Mouse (Mus musculus): ENCODE results near the gene Brd7.

The Brd7 gene

DNA sequence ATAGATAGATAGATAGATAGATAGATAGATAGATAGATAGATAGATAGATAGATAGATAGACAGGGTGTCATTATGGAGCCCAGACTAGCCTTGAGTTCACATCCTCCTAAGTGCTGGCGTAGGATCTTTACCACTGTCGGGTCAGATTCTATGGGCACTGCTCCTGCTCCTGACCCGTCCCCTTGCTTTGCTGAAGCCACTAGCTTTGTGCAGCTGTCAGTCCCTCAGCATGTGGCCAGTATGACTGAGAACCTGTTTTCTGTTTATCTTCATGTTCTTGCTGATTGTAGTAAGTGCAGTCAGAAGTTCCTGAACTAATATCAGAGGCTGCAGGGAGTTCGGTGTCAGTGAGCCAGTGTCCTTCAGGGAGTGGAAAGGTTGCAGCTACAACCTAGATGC is 54.3 kb downstream of the Brd7 start:
- no peak for DNase-seq

- DNase-seq: no peak
Observed at GRCm38 (mm10) chr8:88306511-88306910, 55.5 kb downstream of the Brd7 start.

DNA sequence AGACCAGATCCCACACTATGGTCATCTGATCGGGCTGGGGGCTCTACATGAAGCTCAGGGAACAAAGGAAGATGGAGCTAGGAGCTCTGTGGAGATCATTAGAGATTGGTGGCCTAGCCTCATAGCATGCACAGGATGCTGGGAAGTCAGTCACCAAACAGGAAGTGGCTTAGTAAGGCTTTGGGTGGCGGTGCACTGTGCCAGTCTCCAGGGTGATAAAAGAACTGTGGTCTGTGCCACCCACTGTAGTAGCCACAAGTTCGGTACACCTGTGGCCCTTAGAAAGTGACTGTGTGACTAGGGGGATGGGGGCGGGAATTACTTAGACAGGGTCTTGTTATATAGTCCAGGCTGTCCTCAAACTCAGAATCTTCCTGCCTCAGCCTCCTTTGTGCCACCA is 56.2 kb downstream of the Brd7 start:
- DNase-seq: no peak

- no peak for DNase-seq
Observed at GRCm38 (mm10) chr8:88301589-88302437, 60.2 kb downstream of the Brd7 start.

GRCm38 (mm10) chr8:88299907-88300603 is 61.9 kb downstream of the Brd7 start:
- no peak for DNase-seq

- DNase-seq: no peak
Observed at GRCm38 (mm10) chr8:88298733-88299103, 63.3 kb downstream of the Brd7 start.

- no peak for DNase-seq
Observed at GRCm38 (mm10) chr8:88297976-88298732, 63.8 kb downstream of the Brd7 start.

- no peak for DNase-seq
Observed at GRCm38 (mm10) chr8:88294977-88295376, 67.0 kb downstream of the Brd7 start.

- no peak for DNase-seq
Observed at GRCm38 (mm10) chr8:88293590-88294356, 68.2 kb downstream of the Brd7 start.

DNA sequence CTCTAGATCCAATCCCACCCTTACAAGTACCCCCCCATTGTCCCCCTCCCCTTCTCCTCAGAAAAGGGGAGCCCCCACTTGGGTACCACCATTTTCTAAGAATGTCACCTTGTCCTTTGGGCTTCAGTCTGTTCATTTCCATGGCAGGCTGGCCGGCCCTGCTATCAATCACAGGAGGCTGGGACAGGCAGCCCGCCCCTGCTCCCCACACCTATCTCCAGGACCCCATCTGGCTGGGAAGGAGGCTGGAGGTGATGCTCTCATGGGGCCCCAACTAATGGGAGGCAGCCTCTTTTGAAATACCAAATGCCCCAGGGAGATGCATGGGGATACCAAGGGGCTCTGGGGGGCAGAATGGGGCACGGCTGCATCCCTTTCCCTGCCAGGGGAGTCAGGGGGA is 69.1 kb downstream of the Brd7 start:
- DNase-seq: no peak

DNA sequence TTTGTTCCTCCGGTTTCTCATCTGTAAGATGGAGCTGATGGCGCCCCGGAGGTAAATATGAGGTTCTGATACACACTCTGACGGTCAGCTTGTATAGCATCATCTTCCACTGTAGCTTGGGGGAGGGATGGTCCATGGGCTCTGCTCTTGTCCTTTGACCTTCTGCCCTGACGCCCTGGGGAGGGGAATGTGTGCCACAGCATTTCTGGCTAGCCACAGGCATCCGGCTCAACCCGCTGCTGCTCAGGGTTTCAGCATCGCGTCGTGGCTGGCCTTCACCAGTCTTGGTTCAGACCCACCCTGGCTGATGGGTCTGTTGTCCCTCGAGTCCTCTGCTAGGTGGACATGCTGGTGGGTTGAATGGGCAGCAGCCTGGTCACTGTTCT is 70.7 kb downstream of the Brd7 start:
- DNase-seq: no peak

DNA sequence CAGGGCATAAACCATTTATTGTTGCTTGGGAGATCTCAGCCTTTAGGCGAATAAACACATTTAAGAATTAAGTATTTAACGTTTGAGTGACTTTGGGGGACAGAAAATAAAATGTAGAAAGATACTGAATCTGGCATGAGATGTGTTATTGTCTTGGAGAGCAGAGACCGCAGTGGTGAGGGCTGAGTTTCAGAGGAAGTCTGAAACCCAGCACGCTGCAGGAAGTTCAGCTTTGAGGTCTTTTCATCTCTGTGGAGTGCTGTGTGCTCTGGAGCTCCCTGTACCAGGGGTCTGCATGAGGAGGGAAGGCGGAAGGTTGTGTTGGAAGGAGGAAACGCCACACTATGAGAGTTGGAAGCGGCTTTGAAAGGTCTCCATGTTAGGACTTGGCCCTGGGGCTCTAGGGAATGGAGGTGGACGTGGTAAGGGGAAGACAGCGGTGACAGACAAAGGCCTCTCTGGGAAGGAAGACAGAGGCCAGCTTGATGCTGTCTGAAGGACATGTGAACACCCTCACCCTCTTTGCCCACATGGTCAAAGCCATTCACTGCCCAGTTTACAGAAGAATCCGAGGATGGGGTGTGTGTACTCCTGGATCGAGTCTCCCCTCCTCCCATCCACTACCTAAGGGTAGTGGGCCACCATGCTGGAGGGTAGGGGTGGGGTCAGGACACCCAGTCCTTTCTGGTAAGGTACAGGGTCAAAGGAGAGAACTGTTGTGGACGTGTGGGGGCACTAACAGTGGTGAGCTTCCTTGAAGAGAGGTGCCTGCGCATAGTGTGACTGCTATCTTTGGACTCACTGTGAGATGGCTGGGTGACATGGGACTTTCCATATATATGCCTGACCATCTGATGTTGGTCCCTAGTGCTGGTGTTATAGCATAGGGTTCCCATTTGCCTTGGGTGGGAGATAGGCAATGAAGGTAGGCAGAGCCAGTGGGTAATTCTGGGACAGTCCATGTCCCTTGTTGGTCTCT is 71.4 kb downstream of the Brd7 start:
- DNase-seq: no peak

DNA sequence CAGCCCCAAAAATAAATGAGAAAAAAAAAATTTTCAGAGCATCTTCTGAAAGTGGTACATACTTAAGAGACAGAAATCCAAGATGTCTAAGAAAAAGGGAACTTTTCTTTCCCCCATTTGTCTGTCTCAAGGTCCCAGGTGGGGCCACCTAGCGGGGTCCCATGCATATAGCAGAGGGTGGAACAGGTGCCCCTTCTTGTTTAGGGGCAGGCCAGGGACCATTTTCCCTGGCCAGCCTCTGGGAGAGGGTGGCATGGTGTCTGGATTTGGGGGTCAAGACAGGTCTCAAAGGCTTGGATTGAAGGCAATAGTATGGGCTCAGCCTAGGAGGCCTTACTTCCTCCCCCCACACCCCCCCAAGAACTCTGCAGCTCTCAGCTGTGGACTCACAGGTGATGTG is 72.1 kb downstream of the Brd7 start:
- no peak for DNase-seq

DNA sequence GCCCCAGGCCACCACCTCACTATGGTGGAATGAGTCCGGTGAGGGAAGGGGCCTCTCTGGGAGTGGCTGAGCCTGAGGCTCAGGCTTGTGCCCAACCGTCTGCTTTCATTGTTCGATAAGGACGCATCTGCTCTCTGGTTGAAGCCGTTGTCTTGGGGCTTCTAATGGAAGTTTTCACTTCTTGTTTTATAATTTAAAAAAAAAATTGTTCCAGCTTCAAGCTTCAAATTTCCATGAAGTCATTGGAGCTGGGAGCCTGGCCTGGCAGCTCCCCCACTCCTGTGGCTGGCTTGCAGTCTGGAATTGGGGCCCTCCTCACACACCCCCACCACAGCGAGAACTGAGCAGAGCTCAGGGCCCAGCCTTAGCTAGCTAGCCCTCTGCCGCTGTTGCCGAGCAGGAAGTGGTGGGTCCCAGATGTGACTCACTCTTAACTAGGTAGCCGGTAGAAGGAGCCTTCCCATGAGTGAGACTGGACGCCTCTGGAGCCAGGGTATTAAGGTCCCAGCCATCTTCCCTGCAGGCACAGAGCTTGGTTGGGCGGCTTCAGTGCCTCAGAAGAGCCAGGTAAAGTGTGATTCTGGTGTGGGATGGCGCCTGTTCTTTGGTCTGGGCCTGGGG is 73.3 kb downstream of the Brd7 start:
- DNase-seq: no peak

DNA sequence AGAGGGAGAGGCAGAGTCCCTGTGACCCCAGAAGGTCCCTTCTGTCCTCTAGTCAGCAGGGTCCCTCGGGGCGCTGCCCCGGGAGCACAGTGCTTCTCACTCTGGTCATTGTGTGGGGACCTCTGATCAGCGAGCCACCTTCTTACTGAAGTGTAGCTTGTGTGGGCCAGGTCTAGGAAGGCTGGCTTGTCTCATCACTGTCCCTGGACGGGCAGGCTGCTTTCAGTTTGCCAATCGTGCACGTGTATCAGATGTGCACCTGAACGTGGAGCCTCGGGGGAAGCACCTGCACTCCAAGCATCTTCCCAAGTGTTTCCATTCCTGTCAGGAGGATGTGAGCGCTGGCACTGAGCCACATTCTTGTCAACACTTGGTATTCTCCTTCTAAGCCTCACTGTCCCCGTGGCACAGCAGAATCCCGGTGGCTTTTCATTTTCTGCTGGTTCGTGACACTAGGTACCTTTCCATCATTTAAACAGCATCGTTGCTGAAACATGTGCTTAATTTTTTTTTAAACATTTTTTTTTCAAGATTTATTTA is 75.5 kb downstream of the Brd7 start:
- DNase-seq: no peak

DNA sequence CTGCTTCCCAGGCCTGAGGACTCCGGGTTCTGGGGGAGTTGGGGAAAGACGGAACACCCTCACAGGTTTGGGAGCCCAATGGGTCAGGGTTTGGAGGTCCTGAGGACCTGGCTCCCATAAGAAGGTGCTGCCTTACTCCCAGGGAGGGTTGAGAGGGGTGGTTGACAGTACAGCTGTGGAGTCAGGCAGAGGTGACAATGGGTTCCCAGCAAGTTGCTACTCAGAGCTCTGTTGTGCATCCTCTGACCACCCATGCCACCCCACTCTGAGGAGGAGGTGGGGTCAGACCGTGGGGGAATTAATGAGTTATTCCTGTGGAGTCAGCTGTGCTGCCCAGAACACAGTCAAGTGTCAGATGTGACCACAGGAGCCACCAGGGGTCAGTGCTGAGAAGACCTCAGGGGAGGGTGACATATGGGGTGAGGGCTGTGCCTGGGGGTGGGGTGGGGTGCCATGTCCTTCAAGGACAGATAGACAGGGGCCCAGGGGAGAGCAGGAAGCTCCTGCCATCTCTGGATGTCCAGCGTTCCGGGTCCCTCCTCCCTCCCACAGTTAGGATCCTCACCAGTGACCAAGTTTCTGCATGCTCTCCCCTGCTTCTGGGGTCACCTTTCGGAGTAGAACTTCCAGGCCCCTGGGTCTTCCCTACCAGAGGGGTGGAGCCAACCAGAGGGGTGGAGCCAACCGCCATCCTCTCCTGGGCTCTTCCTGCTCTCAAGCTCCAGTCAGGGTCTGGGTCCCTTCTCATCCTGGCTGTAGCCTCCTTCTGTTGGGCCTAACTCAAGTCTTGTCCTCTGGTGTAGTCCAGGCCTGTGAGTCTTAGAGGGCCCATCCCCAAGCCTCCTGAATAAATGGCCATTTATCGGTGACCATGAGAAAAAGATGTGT is 76.3 kb downstream of the Brd7 start:
- DNase-seq: no peak

GRCm38 (mm10) chr8:88284738-88285137 is 77.3 kb downstream of the Brd7 start:
- no peak for DNase-seq

DNA sequence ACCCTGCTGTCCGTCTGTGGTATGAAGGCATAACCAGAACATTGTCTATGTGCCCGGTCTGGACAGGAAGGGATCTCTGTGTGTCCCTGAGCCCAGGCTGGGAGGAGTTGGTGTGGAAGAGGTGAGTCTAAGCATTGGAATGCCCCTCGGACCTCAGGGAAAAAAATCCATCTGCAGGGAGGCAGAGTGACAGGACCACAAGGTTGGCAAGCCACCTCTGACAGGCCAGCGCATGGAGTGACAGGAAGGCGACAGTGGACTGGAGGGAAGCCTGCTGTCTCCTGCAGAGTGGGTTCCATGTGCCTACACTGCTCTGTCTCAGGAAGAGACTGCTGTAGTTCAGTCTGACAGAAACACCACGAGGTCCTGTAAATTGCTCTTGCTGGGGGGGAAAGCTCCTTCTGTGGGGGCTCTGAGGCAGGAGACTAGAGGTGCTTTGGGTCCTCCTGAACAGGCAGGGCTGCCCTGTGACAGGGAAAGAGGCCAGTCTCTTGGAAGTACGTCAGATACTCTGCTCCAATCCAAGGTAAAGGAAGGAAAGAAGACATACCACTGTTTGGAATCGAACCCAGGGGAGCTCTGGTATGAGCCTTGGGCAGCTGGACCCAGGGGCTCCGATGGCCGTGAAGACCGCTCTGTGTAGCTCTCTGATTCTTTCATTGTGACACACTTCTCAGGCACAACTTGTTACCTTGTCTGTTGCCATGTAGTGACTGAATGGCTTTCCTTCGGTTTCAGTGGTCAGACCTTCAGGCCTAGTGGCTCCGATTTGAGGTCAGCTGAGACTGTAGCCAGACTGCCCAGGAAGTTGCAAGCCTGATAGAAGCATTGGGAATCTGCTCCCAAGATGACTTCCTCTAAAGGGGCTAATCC is 78.5 kb downstream of the Brd7 start:
- no peak for DNase-seq

- no peak for DNase-seq
Observed at GRCm38 (mm10) chr8:88282684-88283083, 79.3 kb downstream of the Brd7 start.
